Mouse (Mus musculus) T-helper 17 cell (primary cell): ENCODE measurements around the gene Olfr988.
"Not testable (repeated sequence)": the region's sequence is repeated elsewhere in the genome, so short reads cannot be mapped to it uniquely, and the experiment has no call there.

ENCODE experiments used
- in situ Hi-C, 2 experiments: fragments of 300-600 bp; cut with MboI, MseI; formaldehyde crosslinking; loops; 1 replicate in 1 of 2; 2 replicates in 1 of 2; pipeline ENCODE4 v1.15.1; 2025; ENCODE audit warnings: high pct_unique_total_duplicates in 2 of 2

The Olfr988 gene

GRCm38 (mm10) chr2:85363127-85363526, at the start of gene Olfr988:
Gene Olfr988 (minus strand): TSS chr2:85363227.
- in situ Hi-C loops, result not testable (repeated sequence)

DNA sequence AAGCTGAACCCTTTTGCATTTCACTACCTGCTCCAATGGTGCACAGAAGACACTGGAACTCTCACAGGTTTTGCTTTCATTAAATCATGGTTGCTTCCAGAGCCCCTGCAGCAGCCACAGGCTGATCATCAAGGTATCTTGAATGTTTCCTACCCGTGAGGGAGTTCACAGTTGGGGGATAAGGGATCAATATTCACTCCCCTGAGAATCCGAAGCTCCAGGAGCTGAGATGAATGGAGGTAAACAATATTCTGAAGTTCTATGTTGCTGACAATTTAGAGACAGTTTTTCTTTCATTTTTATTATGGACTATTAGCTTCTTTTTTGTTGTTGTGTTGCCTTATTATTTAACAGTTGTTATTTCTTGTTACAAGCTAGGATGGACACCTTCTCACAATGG, 46.3 kb upstream of the Olfr988 start, which contains the start of gene Olfr992:
Gene Olfr992, minus strand, starts transcription at position 101 of the 400 bp plus-strand sequence.
- in situ Hi-C loops, result no loop called here

DNA sequence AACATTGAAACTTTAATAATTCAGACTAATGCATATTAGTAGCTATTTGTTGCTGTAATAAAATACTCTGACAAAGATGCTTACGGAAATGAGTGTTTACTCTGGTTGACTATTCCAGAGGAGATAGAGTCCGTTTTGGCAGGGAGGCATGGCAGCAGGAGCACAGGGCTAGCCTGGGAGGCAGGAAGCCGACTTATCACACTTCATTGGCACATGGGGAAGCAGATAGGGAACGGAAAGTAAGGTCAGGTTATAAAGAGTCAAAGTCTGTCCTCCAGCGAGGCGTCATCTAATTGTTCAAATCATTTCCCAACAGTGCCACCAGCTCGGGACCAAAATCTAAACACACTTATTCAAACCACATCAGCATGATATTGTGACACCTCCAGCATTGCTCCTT, 23.1 kb downstream of the Olfr988 start:
- in situ Hi-C loops, result no loop called here

DNA sequence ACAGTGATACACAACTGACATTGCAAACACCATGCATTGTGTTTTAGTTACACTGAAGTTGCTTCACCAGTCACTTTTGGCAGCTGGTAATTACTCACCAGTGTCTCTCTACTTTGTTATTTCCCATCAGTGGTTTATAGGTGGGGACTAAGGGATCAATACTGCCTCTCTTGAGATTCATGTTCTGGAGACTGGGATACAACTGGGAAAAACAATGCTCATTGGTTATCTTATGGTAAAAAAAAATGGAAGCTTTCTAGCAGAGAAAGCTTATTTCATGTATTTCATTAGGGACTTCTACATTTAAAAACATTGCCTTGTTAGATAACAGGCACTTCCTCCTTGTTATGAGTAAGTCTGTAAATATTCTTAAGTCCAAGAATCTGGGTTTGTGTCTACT, 23.8 kb downstream of the Olfr988 start, which contains the start of gene Olfr987:
Gene Olfr987, minus strand, starts transcription at position 101 of the 400 bp plus-strand sequence.
- in situ Hi-C loops, result not testable (repeated sequence)

GRCm38 (mm10) chr2:85319106-85319505, 43.9 kb downstream of the Olfr988 start:
- in situ Hi-C loops, result loop anchor here in 1 of 2 experiments (5.0 kb wide), 1 partner anchor 42 kb away; no protein-coding TSS in a partner anchor
